Mouse (Mus musculus) liver, embryonic 12.5 days (tissue): Measurements from ENCODE around the gene Capn5. TPM values are rescaled to one million over a fixed set of nuclear protein-coding genes. Genes with fewer than 3 reads are reported as not detected.

ENCODE experiments used
- ATAC-seq: fragments of 200-750 bp; cut with Nextera tagmentation; 2 replicates; pipeline ENCODE4 v1.8.0; 2017; ENCODE audit warnings: moderate number of reproducible peaks, mild to moderate bottlenecking, moderate library complexity
- H3K27ac ChIP-seq: fragments of 300-500 bp; sonication (generic); 2 replicates; pipeline ENCODE4 v1.5.1; 2016; ENCODE audit warnings: mild to moderate bottlenecking
- H3K27me3 ChIP-seq: fragments of 300-500 bp; sonication (generic); replicated peaks from 2 replicates; pipeline ENCODE4 v1.6.1; 2016; ENCODE audit warnings: mild to moderate bottlenecking, moderate library complexity
- H3K36me3 ChIP-seq: fragments of 300-500 bp; sonication (generic); 2 replicates; pipeline ENCODE4 v1.6.1; 2016; ENCODE audit warnings: mild to moderate bottlenecking, moderate library complexity
- H3K4me1 ChIP-seq: fragments of 300-500 bp; sonication (generic); 2 replicates; pipeline ENCODE4 v1.6.1; 2016
- H3K4me2 ChIP-seq: fragments of 300-500 bp; sonication (generic); 2 replicates; pipeline ENCODE4 v1.6.1; 2016; ENCODE audit warnings: mild to moderate bottlenecking, moderate library complexity
- H3K4me3 ChIP-seq: fragments of 300-500 bp; sonication (generic); 2 replicates; pipeline ENCODE4 v1.5.1; 2016; ENCODE audit warnings: mild to moderate bottlenecking, moderate library complexity
- H3K9ac ChIP-seq: fragments of 300-500 bp; sonication (generic); 2 replicates; pipeline ENCODE4 v1.6.1; 2016; ENCODE audit warnings: mild to moderate bottlenecking, moderate library complexity
- H3K9me3 ChIP-seq: fragments of 300-500 bp; sonication (generic); replicated peaks from 2 replicates; pipeline ENCODE4 v1.6.1; 2016; ENCODE audit warnings: mild to moderate bottlenecking, moderate library complexity
- WGBS: fragments of 180-500 bp; shearing (Covaris S2); methylation state at CpG from one replicate; pipeline ENCODE4 v1.1.7; 2016; ENCODE audit not compliant: insufficient replicate concordance; 5-methylcytosine and 5-hydroxymethylcytosine counted together
- polyA plus RNA-seq: library from polyadenylated mRNA; unstranded; fragments of >200 nt; fragmentation: Nextera tagmentation; extraction: Ambion mirVana; gene quantifications from 2 replicates; pipeline ENCODE4 v1.2.1, GENCODE M21; 2016

The Capn5 gene
- polyA plus RNA-seq, 1 experiment from 2014 or later: 20.0 TPM

DNA sequence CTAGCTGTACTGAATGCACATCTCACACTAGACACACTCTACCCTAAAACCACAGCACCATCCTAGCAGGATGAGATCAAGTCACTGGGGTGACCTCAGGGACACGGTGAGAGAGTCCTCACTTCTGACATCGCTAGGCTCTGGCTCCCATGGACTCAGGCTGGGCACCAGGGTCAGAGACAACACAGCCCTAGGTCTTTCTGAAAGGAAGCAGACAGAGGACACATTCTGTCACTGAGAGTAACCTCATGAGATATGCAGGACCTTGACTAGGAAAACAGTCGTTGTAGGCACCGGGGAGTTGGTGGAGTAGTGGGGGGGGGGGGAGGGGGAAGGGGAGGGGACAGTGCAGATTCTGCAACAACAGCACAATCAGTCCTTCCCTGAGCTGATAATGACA is 4.7 kb downstream of the Capn5 start:
- 31% methylated on average over 4 of the region's 4 CpGs for WGBS
- ATAC-seq: no peak
- peak overlapping the region; percentile 89 for H3K4me2 ChIP-seq

DNA sequence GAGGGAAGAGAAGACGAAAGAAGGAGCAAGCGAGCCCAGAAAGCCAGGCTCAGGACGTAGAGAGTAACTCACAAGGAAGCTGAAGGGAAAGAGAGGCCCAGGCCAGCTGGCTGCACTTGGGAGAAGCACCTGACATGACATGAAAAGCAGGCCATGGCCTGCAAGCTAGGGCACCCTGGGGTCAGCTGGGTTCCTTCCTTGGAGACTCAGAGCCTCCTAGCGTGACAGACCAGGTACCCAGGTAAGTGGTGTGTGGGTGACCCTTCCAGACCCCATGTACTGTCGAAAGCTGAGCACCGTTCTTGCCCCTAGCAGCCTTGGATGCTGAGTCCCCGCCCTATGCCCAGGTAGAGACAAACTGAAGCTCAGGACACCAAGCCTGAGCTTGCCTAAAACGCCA is 5.4 kb downstream of the Capn5 start:
- Histone ChIP-seq H3K4me3 (no peak overlapping the region), H3K4me2 (peak overlapping the region; percentile 89), H3K9ac (peak overlapping the region; percentile 75), H3K4me1 (peaks cover 90% of the 10 kb centered on the region), H3K36me3 (peaks cover 19% of the 10 kb centered on the region), H3K9me3 (no peaks in the 10 kb centered on the region), H3K27me3 (no peaks in the 10 kb centered on the region), H3K27ac (peak overlapping the region; percentile 98)
- ATAC-seq: no peak
- 82% methylated on average over 8 of the region's 8 CpGs for WGBS

More for the DNA sequence above, 4.7 kb downstream of the Capn5 start:
- H3K9ac ChIP-seq: peak overlapping the region; percentile 75
- peaks cover 19% of the 10 kb centered on the region for H3K36me3 ChIP-seq
- H3K27me3 ChIP-seq: no peaks in the 10 kb centered on the region
- peaks cover 90% of the 10 kb centered on the region for H3K4me1 ChIP-seq
- H3K4me3 ChIP-seq: 0 out of 2 replicates have a peak overlapping the region, but pooled peaks have one; percentile 12
- H3K27ac ChIP-seq: peak overlapping the region; percentile 98
- H3K9me3 ChIP-seq: no peaks in the 10 kb centered on the region

DNA sequence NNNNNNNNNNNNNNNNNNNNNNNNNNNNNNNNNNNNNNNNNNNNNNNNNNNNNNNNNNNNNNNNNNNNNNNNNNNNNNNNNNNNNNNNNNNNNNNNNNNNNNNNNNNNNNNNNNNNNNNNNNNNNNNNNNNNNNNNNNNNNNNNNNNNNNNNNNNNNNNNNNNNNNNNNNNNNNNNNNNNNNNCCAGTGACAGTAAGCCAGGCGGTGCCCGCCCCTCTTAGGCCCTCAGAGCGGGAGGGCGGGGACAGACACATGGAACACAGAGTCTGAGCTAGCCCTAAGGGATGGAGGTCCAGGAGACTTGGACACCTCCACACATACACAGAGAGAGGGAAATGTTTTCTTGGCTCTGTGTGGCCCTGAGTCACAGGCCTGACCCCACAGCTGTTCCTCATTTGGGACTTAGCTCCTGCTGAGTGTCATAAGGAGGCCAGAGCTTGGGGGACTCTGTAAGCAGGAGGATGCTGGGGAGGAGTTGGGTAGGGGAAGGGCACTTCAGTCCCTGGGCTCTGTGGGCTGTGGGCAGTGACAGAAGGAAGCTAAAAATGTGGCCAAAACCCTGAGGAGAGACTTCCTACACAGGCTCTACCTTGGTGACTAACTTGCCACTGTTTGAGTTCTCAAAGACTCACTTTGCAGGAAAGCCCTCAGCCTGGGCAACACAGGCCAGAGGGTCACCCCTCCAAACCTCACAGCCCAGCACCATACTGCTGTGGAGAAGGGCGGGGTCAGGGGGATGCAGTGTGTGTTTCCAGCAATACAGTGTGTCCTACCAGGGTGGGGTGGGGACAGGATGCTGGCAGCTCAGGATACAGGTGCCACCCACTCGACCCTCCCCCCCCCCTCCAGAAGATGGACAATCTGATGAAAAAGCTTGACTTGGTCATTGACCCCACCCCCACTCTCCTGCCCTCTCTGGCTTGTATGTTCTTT is 6.7 kb downstream of the Capn5 start:
- peak; percentile 88 for ATAC-seq
- WGBS: 14% methylated on average over 6 of the region's 6 CpGs
- H3K4me2 ChIP-seq: peak overlapping the region; percentile 89

DNA sequence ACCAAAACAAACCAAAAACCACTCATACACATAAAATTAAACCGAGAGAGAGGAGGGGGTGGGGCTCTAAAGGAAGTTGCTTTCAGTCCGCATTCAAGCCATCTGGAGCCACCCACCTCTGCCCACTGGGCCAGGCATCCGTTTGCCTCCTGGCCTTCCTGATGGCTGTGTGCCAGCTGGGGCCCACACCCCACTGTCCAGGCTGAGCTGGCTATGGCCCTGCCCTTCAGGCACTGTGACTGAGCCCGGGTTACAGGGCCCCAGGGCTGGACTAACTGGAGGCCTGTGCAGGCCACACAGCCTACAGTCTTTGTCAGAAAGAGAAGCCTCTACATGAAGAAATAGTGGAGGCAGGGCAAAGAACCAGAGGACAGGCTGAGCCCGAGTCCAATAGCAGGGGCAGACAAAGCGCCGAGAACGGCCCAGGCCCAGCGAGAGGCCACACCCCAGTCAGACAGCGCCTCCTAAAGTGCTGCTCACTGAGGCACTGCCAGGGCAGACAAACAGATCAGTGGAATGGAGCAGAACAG is 13.0 kb downstream of the Capn5 start:
- peak overlapping the region; percentile 62 for H3K9ac ChIP-seq
- peak overlapping the region; percentile 55 for H3K4me2 ChIP-seq
- ATAC-seq: peak; percentile 72
- WGBS: 39% methylated on average over 10 of the region's 10 CpGs
- H3K36me3 ChIP-seq: peaks cover 35% of the 10 kb centered on the region
- no peaks in the 10 kb centered on the region for H3K9me3 ChIP-seq
- peak overlapping the region; percentile 72 for H3K27ac ChIP-seq
- H3K4me3 ChIP-seq: no peak overlapping the region
- H3K27me3 ChIP-seq: no peaks in the 10 kb centered on the region
- peaks cover 77% of the 10 kb centered on the region for H3K4me1 ChIP-seq

More for the DNA sequence above, 6.7 kb downstream of the Capn5 start:
- peak overlapping the region; percentile 75 for H3K9ac ChIP-seq
- H3K36me3 ChIP-seq: peaks cover 25% of the 10 kb centered on the region
- peak overlapping the region; percentile 98 for H3K27ac ChIP-seq
- H3K27me3 ChIP-seq: no peaks in the 10 kb centered on the region
- H3K4me1 ChIP-seq: peaks cover 78% of the 10 kb centered on the region
- H3K4me3 ChIP-seq: peak overlapping the region; percentile 41
- no peaks in the 10 kb centered on the region for H3K9me3 ChIP-seq

GRCm38 (mm10) chr7:98164382-98164998 is 13.6 kb downstream of the Capn5 start:
- Histone ChIP-seq H3K4me1 (peaks cover 77% of the 10 kb centered on the region), H3K4me2 (peak overlapping the region; percentile 55; the same call in 1 of the 2 replicates), H3K4me3 (no peak overlapping the region), H3K27ac (peak overlapping the region; percentile 72), H3K9ac (peak overlapping the region; percentile 62; the same call in 1 of the 2 replicates), H3K27me3 (no peaks in the 10 kb centered on the region), H3K9me3 (no peaks in the 10 kb centered on the region), H3K36me3 (peaks cover 36% of the 10 kb centered on the region)
- WGBS: 76% methylated on average over 9 of the region's 9 CpGs
- no peak for ATAC-seq

- Histone ChIP-seq H3K27me3 (no peaks in the 10 kb centered on the region), H3K4me2 (no peak overlapping the region), H3K4me1 (peaks cover 79% of the 10 kb centered on the region), H3K9ac (peak overlapping the region; percentile 62; the same call in 1 of the 2 replicates), H3K27ac (no peak overlapping the region), H3K9me3 (no peaks in the 10 kb centered on the region), H3K36me3 (peaks cover 43% of the 10 kb centered on the region), H3K4me3 (no peak overlapping the region)
- ATAC-seq: no peak
- WGBS: 51% methylated on average over 3 of the region's 3 CpGs
Observed at GRCm38 (mm10) chr7:98163700-98164099, 14.4 kb downstream of the Capn5 start.

GRCm38 (mm10) chr7:98162239-98162638 is 15.8 kb downstream of the Capn5 start:
- 55% methylated on average over 6 of the region's 6 CpGs for WGBS
- H3K27me3 ChIP-seq: no peaks in the 10 kb centered on the region
- no peaks in the 10 kb centered on the region for H3K9me3 ChIP-seq
- peaks cover 90% of the 10 kb centered on the region for H3K4me1 ChIP-seq
- no peak overlapping the region for H3K4me3 ChIP-seq
- ATAC-seq: no peak
- H3K36me3 ChIP-seq: peaks cover 54% of the 10 kb centered on the region
- 0 out of 2 replicates have a peak overlapping the region, but pooled peaks have one; percentile 9 for H3K9ac ChIP-seq
- H3K4me2 ChIP-seq: no peak overlapping the region
- H3K27ac ChIP-seq: peak overlapping the region; percentile 10; the same call in 1 of the 2 replicates

DNA sequence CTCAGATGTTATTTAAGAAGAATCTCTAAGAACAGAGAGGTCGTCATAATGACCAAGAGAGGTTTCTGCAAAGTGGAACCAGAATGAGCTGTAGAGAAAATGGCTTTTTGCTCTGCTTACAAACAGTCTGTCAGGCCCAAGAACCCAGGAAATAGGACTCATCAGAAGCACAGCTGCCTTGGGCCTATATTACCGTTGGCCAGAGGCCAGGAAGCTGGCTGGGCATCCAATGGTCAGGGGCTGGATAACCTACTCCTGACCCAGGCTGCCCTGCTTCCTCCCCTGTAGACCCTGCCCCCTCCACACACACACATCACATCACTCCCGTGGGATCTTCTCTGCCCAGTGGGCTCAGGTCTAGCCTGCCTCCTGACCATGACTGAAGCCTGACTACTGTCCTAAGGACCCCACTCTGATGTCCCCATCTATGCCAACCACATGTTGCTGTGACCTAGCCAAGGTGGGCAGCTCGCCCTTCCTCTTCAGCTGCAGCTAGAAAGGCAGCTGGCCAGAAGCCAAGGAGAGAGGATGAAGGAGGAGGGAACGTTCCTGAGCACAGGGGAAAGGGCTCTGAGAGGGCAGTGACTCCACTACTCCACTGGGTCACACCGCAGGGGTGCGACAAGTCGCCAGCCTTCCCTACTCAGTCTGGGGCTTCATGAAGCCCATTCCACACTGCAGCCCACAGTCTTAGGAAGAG is 17.9 kb downstream of the Capn5 start:
- ATAC-seq: no peak
- no peaks in the 10 kb centered on the region for H3K9me3 ChIP-seq
- no peak overlapping the region for H3K4me3 ChIP-seq
- peak overlapping the region; percentile 80 for H3K27ac ChIP-seq
- H3K36me3 ChIP-seq: peaks cover 54% of the 10 kb centered on the region
- H3K27me3 ChIP-seq: no peaks in the 10 kb centered on the region
- peaks cover 99% of the 10 kb centered on the region for H3K4me1 ChIP-seq
- WGBS: 62% methylated on average over 8 of the region's 8 CpGs
- H3K4me2 ChIP-seq: peak overlapping the region; percentile 47; the same call in 1 of the 2 replicates
- peak overlapping the region; percentile 37; the same call in 1 of the 2 replicates for H3K9ac ChIP-seq

- Histone ChIP-seq H3K27ac (peak overlapping the region; percentile 80), H3K27me3 (no peaks in the 10 kb centered on the region), H3K9me3 (no peaks in the 10 kb centered on the region), H3K4me1 (peaks cover 92% of the 10 kb centered on the region), H3K4me3 (peak overlapping the region; percentile 28), H3K36me3 (peaks cover 65% of the 10 kb centered on the region), H3K9ac (peak overlapping the region; percentile 53), H3K4me2 (peak overlapping the region; percentile 47)
- ATAC-seq: peak; percentile 12; the same call in 1 of the 2 replicates
- WGBS: 55% methylated on average over 8 of the region's 8 CpGs
Observed at GRCm38 (mm10) chr7:98158481-98158880, 19.6 kb downstream of the Capn5 start.

DNA sequence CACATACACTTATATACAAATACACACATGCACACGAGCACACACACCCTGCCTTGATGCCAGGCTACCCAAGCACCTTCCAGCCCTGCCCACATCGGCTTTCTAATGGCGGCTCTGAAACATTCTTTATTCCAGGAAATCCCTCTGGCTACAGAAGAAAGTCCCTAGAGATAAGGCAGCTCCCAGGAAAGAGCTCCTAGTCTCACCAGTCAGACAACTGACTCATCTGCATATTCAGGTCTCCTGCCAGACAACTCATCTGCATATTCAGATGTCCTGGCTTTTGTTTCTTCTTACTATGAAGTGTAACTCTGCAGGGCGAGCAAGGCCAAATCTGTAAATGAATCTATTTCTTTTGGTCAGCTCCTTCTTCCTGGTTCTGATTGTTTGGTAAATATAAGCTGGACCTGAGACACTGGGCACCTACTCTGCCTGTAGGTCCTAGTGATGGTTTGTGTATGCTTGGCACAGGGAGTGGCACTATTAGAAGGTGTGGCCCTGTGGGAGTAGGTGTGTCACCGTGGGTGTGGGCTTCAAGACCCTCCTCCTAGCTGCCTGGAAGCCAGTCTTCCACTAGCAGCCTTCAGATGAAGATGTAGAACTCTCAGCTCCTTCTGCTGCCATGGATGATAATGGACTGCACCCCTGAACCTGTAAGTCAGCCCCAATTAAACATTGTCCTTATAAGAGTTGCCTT is 20.3 kb downstream of the Capn5 start:
- H3K4me2 ChIP-seq: peak overlapping the region; percentile 47
- H3K27ac ChIP-seq: peak overlapping the region; percentile 80

GRCm38 (mm10) chr7:98156280-98156665 is 21.8 kb downstream of the Capn5 start:
- no peaks in the 10 kb centered on the region for H3K27me3 ChIP-seq
- H3K36me3 ChIP-seq: peaks cover 75% of the 10 kb centered on the region
- peak overlapping the region; percentile 80 for H3K27ac ChIP-seq
- H3K9ac ChIP-seq: peak overlapping the region; percentile 19; the same call in 1 of the 2 replicates
- peaks cover 86% of the 10 kb centered on the region for H3K4me1 ChIP-seq
- 35% methylated on average over 3 of the region's 3 CpGs for WGBS
- ATAC-seq: no peak; the same call in 1 of the 2 replicates
- H3K4me3 ChIP-seq: no peak overlapping the region
- H3K4me2 ChIP-seq: peak overlapping the region; percentile 26
- no peaks in the 10 kb centered on the region for H3K9me3 ChIP-seq

More for the DNA sequence above, 20.3 kb downstream of the Capn5 start:
- ATAC-seq: peak; percentile 55; the same call in 1 of the 2 replicates
- peak overlapping the region; percentile 53 for H3K9ac ChIP-seq
- peaks cover 70% of the 10 kb centered on the region for H3K36me3 ChIP-seq
- peak overlapping the region; percentile 28 for H3K4me3 ChIP-seq
- no peaks in the 10 kb centered on the region for H3K9me3 ChIP-seq
- H3K27me3 ChIP-seq: no peaks in the 10 kb centered on the region
- WGBS: 35% methylated on average over 5 of the region's 5 CpGs
- peaks cover 87% of the 10 kb centered on the region for H3K4me1 ChIP-seq
